Mouse (Mus musculus) lung, adult 2 months (tissue): ENCODE measurements at regions not wholly inside any gene's neighbourhood (a gene's known extent, or its start where the extent isn't known, plus 50 kb on each side); places are given as distances from the start of the nearest gene placed in this dataset.

ENCODE experiments used
- CTCF ChIP-seq: fragments of 200-500 bp; IDR thresholded peaks from 2 replicates; pipeline ENCODE4 v1.5.1; 2011; ENCODE audit warnings: mild to moderate bottlenecking, low read length, control low read depth; ENCODE audit not compliant: insufficient read depth
- POLR2A ChIP-seq: fragments of 200-500 bp; IDR thresholded peaks from 2 replicates; pipeline ENCODE4 v1.6.1; 2011; ENCODE audit warnings: low read depth, mild to moderate bottlenecking, control low read depth, low read length, borderline replicate concordance; ENCODE audit errors: extremely low read depth

DNA sequence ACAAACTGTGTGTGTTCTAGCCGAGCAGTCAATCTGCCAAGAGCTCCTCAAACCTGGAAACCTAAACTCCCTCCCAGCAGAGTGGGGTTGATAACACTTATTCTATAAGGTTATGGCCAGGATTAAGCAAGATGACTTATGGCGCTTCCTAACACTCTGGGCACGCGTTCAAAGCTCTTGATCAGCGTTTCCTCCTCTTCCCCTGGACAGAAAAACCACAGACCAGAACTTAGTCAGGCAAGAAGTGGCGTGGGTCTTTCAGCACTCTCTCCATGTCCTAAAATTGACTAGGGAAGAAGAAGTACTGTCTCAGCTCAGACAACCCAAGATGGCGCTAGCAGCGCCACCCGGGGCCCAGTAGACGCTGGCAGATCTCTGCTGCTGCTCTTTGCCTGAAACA lies 52.7 kb upstream of the Eps8l3 start:
- TF ChIP-seq CTCF = no peak
- no peak for TF ChIP-seq POLR2A
